Mouse (Mus musculus): ENCODE measurements around the gene Lrrd1. TPM values are rescaled to one million over a fixed set of nuclear protein-coding genes. Genes with fewer than 3 reads are reported as not detected.

The Lrrd1 gene
- polyA plus RNA-seq, 1 experiment from 2014 or later: 0.18 TPM

DNA sequence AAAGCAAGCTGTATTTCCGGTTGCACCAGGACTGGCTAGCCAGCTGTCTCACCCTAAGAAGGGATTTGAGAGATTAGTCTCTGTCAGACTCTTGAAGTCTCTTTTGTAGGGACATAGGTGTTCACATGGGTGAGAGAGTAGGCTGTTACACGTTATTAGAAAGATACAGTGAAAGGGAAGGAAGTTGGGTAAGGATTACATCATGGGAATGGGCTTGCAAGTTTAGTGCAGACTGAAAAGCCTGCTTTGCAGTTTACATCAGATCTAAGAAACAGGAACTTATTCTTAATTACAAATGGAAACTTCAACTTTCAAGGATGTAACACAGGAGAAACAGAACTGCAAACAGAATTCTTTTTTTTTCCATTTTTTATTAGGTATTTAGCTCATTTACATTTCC is 60.5 kb downstream of the Lrrd1 start:
- Histone ChIP-seq H3K9ac (ENCODE audit: low read depth, low read length) (no peak overlapping the region), H3K4me2 (ENCODE audit: low read length) (no peak overlapping the region), H3K9me3 (replicated peaks; ENCODE audit: control insufficient read depth, low read length, poor library complexity, severe bottlenecking) (no peaks in the 10 kb centered on the region), H3K36me3 (ENCODE audit: control insufficient read depth, insufficient read depth, low read length) (no peaks in the 10 kb centered on the region), H3K4me1 (ENCODE audit: control insufficient read depth, insufficient read depth, low read length) (no peaks in the 10 kb centered on the region), H3K27me3 (ENCODE audit: control insufficient read depth, insufficient read depth, low read depth, low read length) (no peaks in the 10 kb centered on the region), H3K27ac (ENCODE audit: low read length) (no peak overlapping the region), H3K4me3 (ENCODE audit: low read depth, low read length) (no peak overlapping the region)
- WGBS: 69% methylated on average over 2 of the region's 2 CpGs
- ATAC-seq: no peak

Other genes with a start within 250 kb of the Lrrd1 start
- gene Pex1, start 249.1 kb upstream of the Lrrd1 start, polyA plus RNA-seq (2015; fragmentation: Nextera tagmentation; extraction: Ambion mirVana): 26.2 TPM in 2 replicates
- gene Rbm48, start 248.6 kb upstream of the Lrrd1 start, polyA plus RNA-seq (2015; fragmentation: Nextera tagmentation; extraction: Ambion mirVana): 16.5 and 17.8 TPM in 2 replicates
- gene Tmbim7, start 194.0 kb upstream of the Lrrd1 start, polyA plus RNA-seq (2015; fragmentation: Nextera tagmentation; extraction: Ambion mirVana): not detected in 2 replicates
- gene Gatad1, start 188.0 kb upstream of the Lrrd1 start, polyA plus RNA-seq (2015; fragmentation: Nextera tagmentation; extraction: Ambion mirVana): 59.9 and 62.9 TPM in 2 replicates
- 16.0 and 18.0 TPM in 2 replicates for gene Ankib1, start 42.2 kb upstream of the Lrrd1 start, polyA plus RNA-seq (2015; fragmentation: Nextera tagmentation; extraction: Ambion mirVana)
- gene Krit1, start 42.0 kb upstream of the Lrrd1 start, polyA plus RNA-seq (2015; fragmentation: Nextera tagmentation; extraction: Ambion mirVana): 56.6 and 59.8 TPM in 2 replicates
- 6.1 and 6.8 TPM in 2 replicates for gene Mterf1a, start 48.8 kb downstream of the Lrrd1 start, polyA plus RNA-seq (2015; fragmentation: Nextera tagmentation; extraction: Ambion mirVana)
- 379 and 435 TPM in 2 replicates for gene Akap9, start 82.9 kb downstream of the Lrrd1 start, polyA plus RNA-seq (2015; fragmentation: Nextera tagmentation; extraction: Ambion mirVana)

All from midbrain, embryonic 16.5 days (tissue).